Mouse (Mus musculus): ENCODE measurements around the gene Tbc1d16. TPM values are rescaled to one million over a fixed set of nuclear protein-coding genes. Genes with fewer than 3 reads are reported as not detected.

Gene Tbc1d16
- total RNA-seq, 2 experiments from 2014 or later: 0.84 TPM; not detected in 1

- no peak for ATAC-seq (replicated peaks; ENCODE audit: low FRiP score, poor library complexity, severe bottlenecking)
Observed at GRCm38 (mm10) chr11:119183684-119184310, 44.5 kb downstream of the Tbc1d16 start.

- ATAC-seq (replicated peaks; ENCODE audit: low FRiP score, poor library complexity, severe bottlenecking): no peak
Observed at GRCm38 (mm10) chr11:119181861-119182395, 46.4 kb downstream of the Tbc1d16 start.

GRCm38 (mm10) chr11:119180824-119181582, 47.3 kb downstream of the Tbc1d16 start:
- ATAC-seq (replicated peaks; ENCODE audit: low FRiP score, poor library complexity, severe bottlenecking): no peak

DNA sequence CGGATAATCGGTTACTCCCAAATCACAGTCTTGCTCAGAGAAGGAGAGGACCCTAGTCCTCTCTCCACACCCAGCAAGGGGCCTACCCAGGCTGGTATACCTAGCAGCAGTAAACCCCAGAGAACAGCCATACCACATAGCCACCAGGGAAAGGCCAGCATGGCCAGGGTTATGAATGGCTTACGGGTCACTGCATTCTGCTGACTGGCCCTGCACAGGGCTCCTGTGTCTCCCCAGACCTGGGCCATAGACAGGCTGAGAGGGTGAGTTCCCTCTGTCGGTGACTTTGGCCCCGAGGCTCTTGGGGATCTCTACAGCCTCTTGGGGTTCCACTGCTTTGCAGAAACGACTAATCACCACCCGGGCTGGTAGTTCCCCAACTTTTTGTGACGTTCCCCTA, 50.0 kb downstream of the Tbc1d16 start:
- ATAC-seq (replicated peaks; ENCODE audit: low FRiP score, poor library complexity, severe bottlenecking): no peak

- no peak for ATAC-seq (replicated peaks; ENCODE audit: low FRiP score, poor library complexity, severe bottlenecking)
Observed at GRCm38 (mm10) chr11:119176389-119177179, 51.7 kb downstream of the Tbc1d16 start.

GRCm38 (mm10) chr11:119171588-119171987, 56.7 kb downstream of the Tbc1d16 start:
- ATAC-seq (replicated peaks; ENCODE audit: low FRiP score, poor library complexity, severe bottlenecking): no peak

- no peak for ATAC-seq (replicated peaks; ENCODE audit: low FRiP score, poor library complexity, severe bottlenecking)
Observed at GRCm38 (mm10) chr11:119168851-119169250, 59.4 kb downstream of the Tbc1d16 start.

GRCm38 (mm10) chr11:119165995-119166394, 62.3 kb downstream of the Tbc1d16 start:
- no peak for ATAC-seq (replicated peaks; ENCODE audit: low FRiP score, poor library complexity, severe bottlenecking)

DNA sequence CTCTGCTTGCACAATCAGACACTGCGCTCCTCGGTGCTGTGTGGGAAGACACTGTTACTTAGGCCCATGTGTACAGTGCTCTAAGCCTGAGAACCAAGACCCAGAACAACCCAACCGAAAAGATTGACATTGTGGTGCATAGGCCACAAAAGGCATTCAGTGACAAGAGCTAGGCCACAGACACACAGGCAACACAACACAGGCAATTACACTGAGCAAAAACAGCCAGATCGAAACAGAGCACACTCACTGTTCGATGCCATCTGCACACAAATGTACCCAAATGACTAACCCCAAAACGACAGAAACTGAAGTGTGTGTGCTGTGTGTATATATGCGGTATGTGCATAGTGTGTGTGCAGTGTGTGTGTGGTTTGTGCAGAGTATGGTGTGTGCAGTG, 63.9 kb downstream of the Tbc1d16 start:
- no peak for ATAC-seq (replicated peaks; ENCODE audit: low FRiP score, poor library complexity, severe bottlenecking)

DNA sequence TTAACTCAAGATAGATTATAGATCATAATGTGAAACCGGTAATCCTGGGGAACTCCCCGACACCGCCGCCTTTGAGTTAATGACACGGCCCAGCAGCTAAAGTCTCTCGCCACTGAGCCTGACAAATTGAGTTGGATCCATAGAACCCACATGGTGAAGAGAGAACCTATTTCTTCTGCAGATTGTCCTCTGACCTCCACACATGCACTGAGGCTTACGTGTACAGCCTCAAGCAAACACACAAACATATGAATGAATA, 64.6 kb downstream of the Tbc1d16 start:
- ATAC-seq (replicated peaks; ENCODE audit: low FRiP score, poor library complexity, severe bottlenecking): no peak

GRCm38 (mm10) chr11:119162959-119163733, 65.2 kb downstream of the Tbc1d16 start:
- no peak for ATAC-seq (replicated peaks; ENCODE audit: low FRiP score, poor library complexity, severe bottlenecking)

GRCm38 (mm10) chr11:119161665-119162064, 66.6 kb downstream of the Tbc1d16 start:
- no peak for ATAC-seq (replicated peaks; ENCODE audit: low FRiP score, poor library complexity, severe bottlenecking)

DNA sequence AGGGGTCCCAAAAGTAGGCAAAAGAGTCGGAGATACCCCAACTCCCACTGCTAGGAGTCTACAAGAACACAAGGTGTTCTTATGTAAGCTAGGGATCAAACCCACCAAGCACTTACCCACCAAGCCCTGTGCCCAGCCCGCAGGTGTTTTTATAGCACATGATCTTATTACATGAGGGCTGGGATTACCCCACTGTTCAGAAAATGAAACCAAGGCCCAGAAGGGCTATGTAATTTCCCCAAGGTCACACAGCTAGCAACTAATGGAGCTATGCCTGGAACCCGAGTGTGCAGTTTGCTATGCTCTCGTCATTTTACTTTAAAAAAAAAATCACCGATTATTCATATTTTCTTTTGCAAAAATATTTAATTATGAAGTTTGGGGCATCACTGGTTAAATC, 68.2 kb downstream of the Tbc1d16 start:
- ATAC-seq (replicated peaks; ENCODE audit: low FRiP score, poor library complexity, severe bottlenecking): no peak

- no peak for ATAC-seq (replicated peaks; ENCODE audit: low FRiP score, poor library complexity, severe bottlenecking)
Observed at GRCm38 (mm10) chr11:119159496-119159895, 68.8 kb downstream of the Tbc1d16 start.

- no peak for ATAC-seq (replicated peaks; ENCODE audit: low FRiP score, poor library complexity, severe bottlenecking)
Observed at GRCm38 (mm10) chr11:119157377-119158189, 70.7 kb downstream of the Tbc1d16 start.

DNA sequence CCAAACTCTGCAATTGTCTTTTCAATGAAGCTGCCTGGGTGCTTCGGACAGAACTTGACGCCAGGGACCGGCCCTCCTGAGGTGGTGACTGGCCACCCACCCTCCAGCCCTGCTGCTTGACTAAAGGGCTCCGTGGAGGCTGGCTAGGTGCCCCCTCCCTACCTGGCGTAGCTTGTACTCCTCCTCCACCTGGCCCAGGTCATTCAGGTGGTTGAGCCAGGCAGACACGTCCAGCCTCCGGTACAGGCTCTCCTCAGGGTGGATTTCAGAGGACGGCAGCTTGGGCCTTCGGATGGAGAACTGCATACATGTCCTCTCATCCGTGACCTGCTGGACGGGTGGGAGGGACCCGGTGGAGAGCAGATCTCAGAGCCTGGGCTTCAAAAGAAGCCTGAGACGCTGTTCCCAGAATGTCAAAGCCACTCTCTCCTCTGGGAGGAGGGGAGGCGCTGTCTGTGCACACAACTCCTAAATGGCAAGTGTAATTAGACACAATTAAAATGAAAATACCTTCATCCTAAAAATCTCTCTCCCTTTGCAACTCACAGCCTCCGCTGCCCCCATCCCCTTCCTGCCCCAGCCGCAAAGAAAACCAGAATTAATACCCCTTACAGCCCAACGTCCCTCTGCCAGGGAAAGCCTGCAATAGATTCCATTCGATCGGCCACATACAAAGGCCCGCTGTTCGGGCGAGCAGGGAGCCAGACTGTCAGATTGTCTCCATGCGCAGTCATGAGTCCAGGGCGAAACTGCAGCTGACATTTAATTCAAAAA, 71.6 kb downstream of the Tbc1d16 start:
- ATAC-seq (replicated peaks; ENCODE audit: low FRiP score, poor library complexity, severe bottlenecking): no peak

- ATAC-seq (replicated peaks; ENCODE audit: low FRiP score, poor library complexity, severe bottlenecking): no peak
Observed at GRCm38 (mm10) chr11:119155638-119156480, 72.4 kb downstream of the Tbc1d16 start.
